Mouse (Mus musculus) cerebellum, postnatal 4 days (tissue): ENCODE results near the gene Ank.
"Not testable (repeated sequence)": the region's sequence is repeated elsewhere in the genome, so short reads cannot be mapped to it uniquely, and the experiment has no call there.

Source experiments
- DNase-seq, 2 experiments: peaks; one replicate each; pipeline ENCODE4 v3.0.0; 2022; ENCODE audit warnings: low spot score in 2 of 2, mixed read lengths in 1 of 2

Ank gene

GRCm38 (mm10) chr15:27467081-27467491, 609 bp downstream of the Ank start:
- DNase-seq: no peak

GRCm38 (mm10) chr15:27467641-27468040, 1.2 kb downstream of the Ank start:
- no peak for DNase-seq

- no peak for DNase-seq
Observed at GRCm38 (mm10) chr15:27468822-27469488, 2.5 kb downstream of the Ank start.

GRCm38 (mm10) chr15:27470346-27470745, 3.9 kb downstream of the Ank start:
- DNase-seq: not testable (repeated sequence)

- DNase-seq: no peak
Observed at GRCm38 (mm10) chr15:27472315-27472714, 5.8 kb downstream of the Ank start.

GRCm38 (mm10) chr15:27475988-27476387, 9.5 kb downstream of the Ank start:
- no peak for DNase-seq

- DNase-seq: no peak
Observed at GRCm38 (mm10) chr15:27476671-27477070, 10.2 kb downstream of the Ank start.

- no peak for DNase-seq
Observed at GRCm38 (mm10) chr15:27477159-27477558, 10.7 kb downstream of the Ank start.

GRCm38 (mm10) chr15:27477630-27478029, 11.2 kb downstream of the Ank start:
- no peak for DNase-seq

- no peak for DNase-seq
Observed at GRCm38 (mm10) chr15:27480333-27481015, 14.0 kb downstream of the Ank start.

- DNase-seq: no peak
Observed at GRCm38 (mm10) chr15:27481956-27482355, 15.5 kb downstream of the Ank start.

- DNase-seq: no peak
Observed at GRCm38 (mm10) chr15:27483183-27483582, 16.7 kb downstream of the Ank start.

- DNase-seq: no peak
Observed at GRCm38 (mm10) chr15:27485567-27486278, 19.2 kb downstream of the Ank start.

GRCm38 (mm10) chr15:27486279-27486618, 19.8 kb downstream of the Ank start:
- DNase-seq: no peak

GRCm38 (mm10) chr15:27487059-27487458, 20.6 kb downstream of the Ank start:
- no peak for DNase-seq

- DNase-seq: peak in 1 of 2 experiments; percentile 47
Observed at GRCm38 (mm10) chr15:27488042-27488441, 21.6 kb downstream of the Ank start.

GRCm38 (mm10) chr15:27490676-27491075, 24.2 kb downstream of the Ank start:
- DNase-seq: no peak

GRCm38 (mm10) chr15:27491425-27492070, 25.1 kb downstream of the Ank start:
- DNase-seq: no peak

GRCm38 (mm10) chr15:27492156-27492555, 25.7 kb downstream of the Ank start:
- DNase-seq: no peak

- DNase-seq: no peak
Observed at GRCm38 (mm10) chr15:27492734-27493133, 26.3 kb downstream of the Ank start.

GRCm38 (mm10) chr15:27493516-27493915, 27.0 kb downstream of the Ank start:
- no peak for DNase-seq

GRCm38 (mm10) chr15:27495981-27496401, 29.5 kb downstream of the Ank start:
- no peak for DNase-seq
